Mouse (Mus musculus) left cerebral cortex, postnatal 4 days (tissue): ENCODE measurements around the gene Ypel3. TPM values are rescaled to one million over a fixed set of nuclear protein-coding genes. Genes with fewer than 3 reads are reported as not detected.
"Not testable (repeated sequence)": the region's sequence is repeated elsewhere in the genome, so short reads cannot be mapped to it uniquely, and the experiment has no call there.

Source experiments
- DNase-seq: peaks from one replicate; pipeline ENCODE4 v3.0.0-alpha.2; 2022
- intact Hi-C: fragments of 180-260 bp; cut with DNase I; formaldehyde crosslinking; loops from one replicate; pipeline ENCODE4 v1.15.1; 2025
- total RNA-seq, 2 experiments: library from RNA; stranded (reverse); gene quantifications; 2 replicates each; pipeline ENCODE4 v1.2.3; 2021

The Ypel3 gene
- total RNA-seq = 100 to 1,000 TPM; 110 to 113 TPM

- peak; percentile 96 for DNase-seq
- intact Hi-C loops = no loop called here
Measured at GRCm38 (mm10) chr7:126776598-126777057, at the start of gene Ypel3. Gene Ypel3 (plus strand): TSS chr7:126776955.

GRCm38 (mm10) chr7:126730256-126730789 is 46.4 kb upstream of the Ypel3 start:
- intact Hi-C loops, DNase-seq: not testable (repeated sequence)

GRCm38 (mm10) chr7:126736122-126736521 is 40.6 kb upstream of the Ypel3 start:
- intact Hi-C loops = no loop called here
- no peak for DNase-seq

GRCm38 (mm10) chr7:126739551-126739950 is 37.2 kb upstream of the Ypel3 start:
- DNase-seq = no peak
- intact Hi-C loops = no loop called here

- intact Hi-C loops = no loop called here
- no peak for DNase-seq
Measured at GRCm38 (mm10) chr7:126740132-126740735, 36.5 kb upstream of the Ypel3 start.

GRCm38 (mm10) chr7:126740977-126741376 is 35.8 kb upstream of the Ypel3 start:
- intact Hi-C loops = no loop called here
- no peak for DNase-seq

- no peak for DNase-seq
- intact Hi-C loops = no loop called here
Measured at GRCm38 (mm10) chr7:126741452-126741851, 35.3 kb upstream of the Ypel3 start.

GRCm38 (mm10) chr7:126741964-126742482 is 34.7 kb upstream of the Ypel3 start:
- intact Hi-C loops = no loop called here
- DNase-seq = no peak

- DNase-seq = no peak
- intact Hi-C loops = no loop called here
Measured at GRCm38 (mm10) chr7:126746066-126746465, 30.7 kb upstream of the Ypel3 start.

GRCm38 (mm10) chr7:126746798-126747197 is 30.0 kb upstream of the Ypel3 start:
- intact Hi-C loops = no loop called here
- DNase-seq = no peak

GRCm38 (mm10) chr7:126748824-126749223 is 27.9 kb upstream of the Ypel3 start:
- intact Hi-C loops = no loop called here

GRCm38 (mm10) chr7:126749582-126750343 is 27.0 kb upstream of the Ypel3 start:
- intact Hi-C loops = no loop called here
- no peak for DNase-seq

More at GRCm38 (mm10) chr7:126748824-126749223, 27.9 kb upstream of the Ypel3 start:
- no peak for DNase-seq

- intact Hi-C loops = loop anchor here (5.0 kb wide), 1 partner anchor 53 kb away; no protein-coding TSS in a partner anchor
- peak; percentile 78 for DNase-seq
Measured at GRCm38 (mm10) chr7:126754866-126755265, 21.9 kb upstream of the Ypel3 start.

- no peak for DNase-seq
- intact Hi-C loops = loop anchor here (5.0 kb wide), 1 partner anchor 56 kb away; no protein-coding TSS in a partner anchor
Measured at GRCm38 (mm10) chr7:126758539-126758938, 18.2 kb upstream of the Ypel3 start.

GRCm38 (mm10) chr7:126759050-126759671 is 17.6 kb upstream of the Ypel3 start, which contains the start of gene Mapk3:
Gene Mapk3 (plus strand): TSS chr7:126759601.
- intact Hi-C loops = loop anchor here (5.0 kb wide), 1 partner anchor 57 kb away; no protein-coding TSS in a partner anchor
- DNase-seq = peak; percentile 93

GRCm38 (mm10) chr7:126759672-126760390 is 16.9 kb upstream of the Ypel3 start:
- intact Hi-C loops = loop anchor here (5.0 kb wide), 1 partner anchor 58 kb away; no protein-coding TSS in a partner anchor

GRCm38 (mm10) chr7:126760391-126760802 is 16.4 kb upstream of the Ypel3 start:
- intact Hi-C loops = no loop called here
- peak; percentile 79 for DNase-seq

More at GRCm38 (mm10) chr7:126759672-126760390, 16.9 kb upstream of the Ypel3 start:
- no peak for DNase-seq

GRCm38 (mm10) chr7:126760956-126761355 is 15.8 kb upstream of the Ypel3 start:
- no peak for DNase-seq
- intact Hi-C loops = no loop called here

GRCm38 (mm10) chr7:126761529-126762067 is 15.2 kb upstream of the Ypel3 start:
- intact Hi-C loops = no loop called here
- no peak for DNase-seq
